Mouse (Mus musculus): ENCODE measurements at regions not wholly inside any gene's neighbourhood (a gene's known extent, or its start where the extent isn't known, plus 50 kb on each side); places are given as distances from the start of the nearest gene placed in this dataset.

GRCm38 (mm10) chr6:93194741-93195140, 251.4 kb upstream of the Adamts9 start:
- TF ChIP-seq POLR2AphosphoS2 (IDR thresholded peaks at IDR 0.05; ENCODE audit: low read depth, low read length), result no peak
- TF ChIP-seq CTCF (conservative IDR thresholded peaks at IDR 0.05 in 1 of 2, IDR thresholded peaks at IDR 0.05 in 1 of 2; ENCODE audit: low read depth in 2 of 2, low read length in 2 of 2), result no peak
- TF ChIP-seq EP300 (IDR thresholded peaks at IDR 0.05; ENCODE audit: low read length), result no peak
- TF ChIP-seq MAZ (IDR thresholded peaks at IDR 0.05; ENCODE audit: low read depth, low read length), result no peak
- no peak for TF ChIP-seq BHLHE40 (IDR thresholded peaks at IDR 0.05; ENCODE audit: low read depth, low read length)
- TF ChIP-seq E2F4 (IDR thresholded peaks at IDR 0.05; ENCODE audit: insufficient replicate concordance, low read depth, low read length), result no peak
- no peak for TF ChIP-seq POLR2A (IDR thresholded peaks at IDR 0.05; ENCODE audit: low read depth, low read length)
- no peak for TF ChIP-seq CHD1 (IDR thresholded peaks at IDR 0.05; ENCODE audit: low read depth, low read length)
- TF ChIP-seq USF1 (IDR thresholded peaks at IDR 0.05; ENCODE audit: low read depth, low read length), result no peak
- no peak for TF ChIP-seq RAD21 (IDR thresholded peaks at IDR 0.05; ENCODE audit: low read depth, low read length)
- no peak for TF ChIP-seq KAT2A (IDR thresholded peaks at IDR 0.05; ENCODE audit: insufficient replicate concordance, low read length)
